Mouse (Mus musculus): ENCODE measurements at regions not wholly inside any gene's neighbourhood (a gene's known extent, or its start where the extent isn't known, plus 50 kb on each side); places are given as distances from the start of the nearest gene placed in this dataset.

DNA sequence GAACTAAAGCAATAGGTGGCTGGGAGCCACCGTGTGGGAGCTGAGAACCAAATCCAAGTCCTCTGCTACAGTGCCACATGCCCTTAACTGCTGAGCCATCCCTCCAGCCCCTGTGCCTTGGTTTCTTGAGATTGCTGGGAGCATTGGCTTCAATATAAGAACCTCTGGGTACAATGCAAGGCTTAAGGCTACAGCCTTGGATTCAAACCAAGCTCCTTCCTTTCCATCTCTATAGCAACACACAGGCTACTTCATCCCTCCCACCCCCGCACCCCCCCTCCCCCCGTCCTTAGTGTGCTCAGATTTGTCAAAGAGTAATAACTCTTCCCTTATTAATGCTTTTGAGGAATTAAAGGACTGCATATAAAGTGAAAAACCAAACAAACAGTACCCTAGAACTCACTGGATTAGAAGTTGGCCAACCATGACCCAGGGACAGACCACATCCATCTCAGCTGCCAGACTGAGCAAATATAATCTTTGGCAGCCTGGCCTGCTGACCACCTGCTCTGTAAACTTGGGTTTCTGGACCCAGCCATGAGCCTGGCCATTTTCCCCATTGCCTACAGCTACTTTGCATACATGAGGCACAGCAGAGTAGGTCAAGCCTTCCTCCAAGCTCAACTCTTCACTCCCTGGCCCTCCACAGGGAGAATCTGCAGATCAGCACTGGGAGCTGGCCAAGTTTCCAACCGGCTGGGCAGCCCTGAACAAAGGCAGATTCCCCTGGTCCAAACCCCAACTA is 173.7 kb downstream of the Rybp start:
- WGBS, result 64% methylated on average over 4 of the region's 4 CpGs
- no peaks in the 10 kb centered on the region for H3K9me3 ChIP-seq (replicated peaks)
- no peak overlapping the region for H3K27ac ChIP-seq (replicated peaks)
- no peak overlapping the region for H3K4me2 ChIP-seq
- H3K4me1 ChIP-seq, result peaks cover 11% of the 10 kb centered on the region
- no peak for ATAC-seq (ENCODE audit: low FRiP score)
- no peaks in the 10 kb centered on the region for H3K36me3 ChIP-seq
- H3K9ac ChIP-seq (replicated peaks), result no peak overlapping the region
- H3K4me3 ChIP-seq (replicated peaks), result no peak overlapping the region
- H3K27me3 ChIP-seq (replicated peaks), result 0 out of 2 replicates have a peak, but pooled peaks cover 4% of the 10 kb centered on the region

DNA sequence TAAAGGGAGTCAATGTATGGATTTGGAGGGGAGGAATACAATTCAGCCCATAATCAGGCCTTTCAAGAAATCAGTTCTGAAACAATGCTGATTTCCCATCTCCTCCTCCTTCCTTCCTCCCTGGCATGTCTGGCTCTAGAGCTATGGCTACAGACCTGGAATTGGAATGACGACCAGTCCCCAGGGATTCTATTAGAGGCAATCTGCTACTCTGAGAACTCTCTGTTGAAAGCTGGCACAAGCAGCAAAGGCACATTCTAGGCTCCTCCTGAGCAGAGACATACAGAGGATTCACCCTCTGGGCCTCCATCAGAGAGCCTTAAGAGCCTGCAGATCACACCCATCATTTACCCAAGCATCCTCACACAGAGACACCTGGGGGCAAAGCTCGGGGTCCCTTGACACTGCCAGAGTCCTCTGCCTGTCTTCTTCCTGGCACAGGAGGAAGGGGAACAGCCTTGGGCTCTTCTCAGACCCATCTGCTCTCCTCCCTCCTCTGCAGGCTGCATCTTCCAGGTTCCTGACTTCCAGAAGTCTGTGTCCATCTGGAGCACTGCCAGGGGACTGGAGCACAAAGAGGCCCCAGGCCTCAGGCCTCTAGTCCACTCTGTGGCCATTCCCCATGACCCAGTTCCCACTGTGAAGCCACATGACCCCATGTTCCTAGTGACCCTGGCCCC is 176.2 kb downstream of the Rybp start:
- H3K4me1 ChIP-seq, result peaks cover 11% of the 10 kb centered on the region
- WGBS, result 58% methylated on average over 2 of the region's 2 CpGs
- H3K27ac ChIP-seq (replicated peaks), result no peak overlapping the region
- H3K36me3 ChIP-seq, result no peaks in the 10 kb centered on the region
- H3K27me3 ChIP-seq (replicated peaks), result peaks cover 16% of the 10 kb centered on the region; the same call in 1 of the 2 replicates
- no peak overlapping the region for H3K4me3 ChIP-seq (replicated peaks)
- ATAC-seq (ENCODE audit: low FRiP score), result no peak
- no peaks in the 10 kb centered on the region for H3K9me3 ChIP-seq (replicated peaks)
- no peak overlapping the region for H3K9ac ChIP-seq (replicated peaks)
- H3K4me2 ChIP-seq, result no peak overlapping the region

DNA sequence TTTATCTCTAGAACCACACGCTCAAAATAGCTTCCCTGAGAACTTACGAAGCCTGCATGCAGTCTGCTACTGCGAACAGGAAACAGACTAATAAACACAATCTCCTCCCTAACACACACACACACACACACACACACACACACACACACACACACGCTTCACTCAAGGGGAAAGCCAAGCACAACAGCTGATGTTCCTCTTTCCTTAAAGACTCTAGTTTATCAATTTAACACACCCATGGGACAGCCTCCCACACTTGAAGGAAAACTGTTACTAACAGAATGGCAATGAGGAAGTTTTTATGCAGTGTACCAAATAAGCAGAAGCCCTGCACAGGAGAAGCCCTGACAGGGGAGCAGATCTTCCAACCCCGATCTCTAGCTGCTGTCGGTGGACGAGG is 177.3 kb downstream of the Rybp start:
- WGBS, result 69% methylated on average over 7 of the region's 7 CpGs

GRCm38 (mm10) chr6:100109351-100109750 is 177.9 kb downstream of the Rybp start:
- H3K4me3 ChIP-seq (replicated peaks), result no peak overlapping the region
- ATAC-seq (ENCODE audit: low FRiP score), result no peak
- H3K9ac ChIP-seq (replicated peaks), result no peak overlapping the region
- H3K4me2 ChIP-seq, result no peak overlapping the region
- H3K9me3 ChIP-seq (replicated peaks), result no peaks in the 10 kb centered on the region
- peaks cover 14% of the 10 kb centered on the region for H3K4me1 ChIP-seq
- WGBS, result 65% methylated on average over 3 of the region's 3 CpGs
- no peak overlapping the region for H3K27ac ChIP-seq (replicated peaks)
- H3K27me3 ChIP-seq (replicated peaks), result peaks cover 16% of the 10 kb centered on the region
- H3K36me3 ChIP-seq, result no peaks in the 10 kb centered on the region

More for the DNA sequence above, 177.3 kb downstream of the Rybp start:
- Histone ChIP-seq H3K9me3 (replicated peaks) (no peaks in the 10 kb centered on the region), H3K36me3 (no peaks in the 10 kb centered on the region), H3K4me2 (no peak overlapping the region), H3K9ac (replicated peaks) (no peak overlapping the region), H3K4me3 (replicated peaks) (no peak overlapping the region), H3K27me3 (replicated peaks) (peaks cover 16% of the 10 kb centered on the region; the same call in 1 of the 2 replicates), H3K4me1 (peaks cover 14% of the 10 kb centered on the region), H3K27ac (replicated peaks) (no peak overlapping the region)
- no peak for ATAC-seq (ENCODE audit: low FRiP score)

GRCm38 (mm10) chr6:100107508-100107907 is 179.8 kb downstream of the Rybp start:
- no peak overlapping the region for H3K27ac ChIP-seq (replicated peaks)
- no peaks in the 10 kb centered on the region for H3K9me3 ChIP-seq (replicated peaks)
- no peak overlapping the region for H3K4me2 ChIP-seq
- WGBS, result 79% methylated on average over 3 of the region's 3 CpGs
- no peak for ATAC-seq (ENCODE audit: low FRiP score)
- H3K4me3 ChIP-seq (replicated peaks), result no peak overlapping the region
- no peak overlapping the region for H3K9ac ChIP-seq (replicated peaks)
- H3K4me1 ChIP-seq, result peaks cover 14% of the 10 kb centered on the region
- peaks cover 16% of the 10 kb centered on the region for H3K27me3 ChIP-seq (replicated peaks)
- no peaks in the 10 kb centered on the region for H3K36me3 ChIP-seq

DNA sequence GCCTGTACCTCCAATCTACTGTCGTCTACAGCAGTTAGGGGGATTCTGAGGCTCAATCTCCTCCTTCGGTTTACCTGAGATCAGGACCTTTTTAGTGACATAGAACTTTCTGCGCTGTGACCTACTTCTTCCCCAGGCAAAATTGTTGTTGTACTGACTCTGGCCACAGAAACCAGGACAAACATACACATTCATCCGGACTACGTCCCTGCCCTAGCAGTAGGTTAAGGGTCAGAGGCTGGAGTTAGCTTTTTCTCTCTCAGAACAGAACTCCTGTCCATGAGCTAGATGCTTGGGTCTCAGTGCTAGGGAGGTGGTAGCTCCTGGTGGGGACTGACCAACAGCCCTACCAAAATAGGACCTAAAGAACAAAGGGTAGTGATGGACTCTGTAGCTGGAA is 180.2 kb downstream of the Rybp start:
- H3K9me3 ChIP-seq (replicated peaks), result no peaks in the 10 kb centered on the region
- H3K4me1 ChIP-seq, result peaks cover 14% of the 10 kb centered on the region
- peaks cover 16% of the 10 kb centered on the region for H3K27me3 ChIP-seq (replicated peaks)
- 88% methylated on average over 5 of the region's 5 CpGs for WGBS
- no peak for ATAC-seq (ENCODE audit: low FRiP score)
- no peak overlapping the region for H3K27ac ChIP-seq (replicated peaks)
- no peaks in the 10 kb centered on the region for H3K36me3 ChIP-seq
- H3K4me2 ChIP-seq, result no peak overlapping the region
- no peak overlapping the region for H3K4me3 ChIP-seq (replicated peaks)
- H3K9ac ChIP-seq (replicated peaks), result no peak overlapping the region

GRCm38 (mm10) chr6:100100565-100101133 is 186.6 kb downstream of the Rybp start:
- WGBS, result 81% methylated on average over 4 of the region's 4 CpGs
- no peak overlapping the region for H3K9ac ChIP-seq (replicated peaks)

GRCm38 (mm10) chr6:100096393-100097125 is 190.7 kb downstream of the Rybp start:
- 80% methylated on average over 13 of the region's 13 CpGs for WGBS
- H3K4me3 ChIP-seq (replicated peaks), result no peak overlapping the region
- no peak for ATAC-seq (ENCODE audit: low FRiP score)
- peaks cover 25% of the 10 kb centered on the region; the same call in 1 of the 2 replicates for H3K27me3 ChIP-seq (replicated peaks)
- no peaks in the 10 kb centered on the region for H3K36me3 ChIP-seq
- peaks cover 8% of the 10 kb centered on the region; the same call in 1 of the 2 replicates for H3K4me1 ChIP-seq
- H3K4me2 ChIP-seq, result no peak overlapping the region
- H3K27ac ChIP-seq (replicated peaks), result no peak overlapping the region
- H3K9me3 ChIP-seq (replicated peaks), result no peaks in the 10 kb centered on the region
- H3K9ac ChIP-seq (replicated peaks), result no peak overlapping the region

More at GRCm38 (mm10) chr6:100100565-100101133, 186.6 kb downstream of the Rybp start:
- Histone ChIP-seq H3K4me2 (no peak overlapping the region), H3K4me3 (replicated peaks) (no peak overlapping the region), H3K36me3 (no peaks in the 10 kb centered on the region), H3K27me3 (replicated peaks) (peaks cover 14% of the 10 kb centered on the region), H3K9me3 (replicated peaks) (no peaks in the 10 kb centered on the region), H3K4me1 (peaks cover 6% of the 10 kb centered on the region; the same call in 1 of the 2 replicates), H3K27ac (replicated peaks) (no peak overlapping the region)
- no peak for ATAC-seq (ENCODE audit: low FRiP score)

- H3K36me3 ChIP-seq, result no peaks in the 10 kb centered on the region
- no peak for ATAC-seq (ENCODE audit: low FRiP score)
- H3K4me3 ChIP-seq (replicated peaks), result no peak overlapping the region
- no peaks in the 10 kb centered on the region for H3K9me3 ChIP-seq (replicated peaks)
- H3K27ac ChIP-seq (replicated peaks), result no peak overlapping the region
- H3K4me2 ChIP-seq, result no peak overlapping the region
- H3K4me1 ChIP-seq, result peaks cover 8% of the 10 kb centered on the region; the same call in 1 of the 2 replicates
- WGBS, result 96% methylated on average over 6 of the region's 6 CpGs
- no peak overlapping the region for H3K9ac ChIP-seq (replicated peaks)
- H3K27me3 ChIP-seq (replicated peaks), result peaks cover 17% of the 10 kb centered on the region; the same call in 1 of the 2 replicates
These were observed 192.6 kb downstream of the Rybp start for GRCm38 (mm10) chr6:100094653-100095217.

DNA sequence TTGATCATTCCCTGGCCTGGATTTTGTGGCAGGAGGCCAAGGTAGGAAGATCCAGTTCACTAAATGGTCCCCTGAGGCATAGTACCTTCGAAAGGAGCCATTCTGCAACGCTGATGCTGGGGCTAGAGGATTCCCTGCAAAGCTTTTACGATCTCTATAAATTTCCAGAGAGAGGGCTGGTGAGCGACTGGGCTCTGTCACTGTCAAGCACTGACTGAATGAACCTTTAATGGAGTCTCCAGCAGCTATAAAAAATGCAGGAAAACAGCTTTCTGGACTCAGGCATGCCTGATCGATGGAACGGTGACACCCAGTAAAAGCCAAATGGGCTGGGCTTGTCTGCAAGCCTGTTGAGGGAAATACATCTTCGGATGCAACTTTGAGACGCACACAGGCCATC is 194.4 kb downstream of the Rybp start:
- no peak overlapping the region for H3K4me2 ChIP-seq
- no peak for ATAC-seq (ENCODE audit: low FRiP score)
- no peak overlapping the region for H3K27ac ChIP-seq (replicated peaks)

DNA sequence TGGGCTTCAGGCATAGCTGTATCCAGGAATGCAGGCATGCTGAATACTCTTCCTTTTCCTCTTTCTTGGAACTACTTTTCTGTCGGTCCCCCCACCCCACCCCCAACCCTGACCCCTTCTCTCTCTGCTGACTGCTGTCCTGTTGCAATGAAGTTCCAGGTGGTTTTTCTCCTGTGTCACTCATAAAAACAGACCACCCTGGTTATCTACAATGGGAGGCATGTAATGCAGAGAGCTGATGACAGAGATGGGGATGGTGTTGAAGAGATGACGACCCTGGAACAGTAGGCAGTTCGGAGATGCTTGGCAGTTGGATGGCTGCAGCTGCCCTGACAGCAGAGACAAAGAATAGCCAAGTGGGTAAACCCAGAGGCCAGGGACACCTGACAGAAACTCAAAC is 195.5 kb downstream of the Rybp start:
- peaks cover 13% of the 10 kb centered on the region; the same call in 1 of the 2 replicates for H3K27me3 ChIP-seq (replicated peaks)
- H3K9me3 ChIP-seq (replicated peaks), result no peaks in the 10 kb centered on the region
- 73% methylated on average over 3 of the region's 3 CpGs for WGBS
- no peak overlapping the region for H3K27ac ChIP-seq (replicated peaks)
- no peaks in the 10 kb centered on the region for H3K36me3 ChIP-seq
- no peak overlapping the region for H3K9ac ChIP-seq (replicated peaks)
- peaks cover 8% of the 10 kb centered on the region; the same call in 1 of the 2 replicates for H3K4me1 ChIP-seq
- ATAC-seq (ENCODE audit: low FRiP score), result no peak
- no peak overlapping the region for H3K4me2 ChIP-seq
- H3K4me3 ChIP-seq (replicated peaks), result no peak overlapping the region

More for the DNA sequence above, 194.4 kb downstream of the Rybp start:
- Histone ChIP-seq H3K36me3 (no peaks in the 10 kb centered on the region), H3K27me3 (replicated peaks) (peaks cover 13% of the 10 kb centered on the region; the same call in 1 of the 2 replicates), H3K9ac (replicated peaks) (no peak overlapping the region), H3K4me1 (peaks cover 8% of the 10 kb centered on the region; the same call in 1 of the 2 replicates), H3K9me3 (replicated peaks) (no peaks in the 10 kb centered on the region), H3K4me3 (replicated peaks) (no peak overlapping the region)
- WGBS, result 18% methylated on average over 8 of the region's 8 CpGs

Measured in neural tube, embryonic 15.5 days (tissue).